Mouse (Mus musculus): ENCODE data around the gene Ncbp3. TPM values are rescaled to one million over a fixed set of nuclear protein-coding genes. Genes with fewer than 3 reads are reported as not detected.

Ncbp3 gene
- polyA plus RNA-seq, 1 experiment from 2014 or later, result 11.9 TPM

GRCm38 (mm10) chr11:73108195-73108897, 60.8 kb downstream of the Ncbp3 start:
- no peaks in the 10 kb centered on the region for H3K9me3 ChIP-seq (replicated peaks; ENCODE audit: control insufficient read depth, low read length)
- 76% methylated on average over 5 of the region's 5 CpGs for WGBS
- H3K9ac ChIP-seq (replicated peaks; ENCODE audit: low read length), result no peak overlapping the region
- no peaks in the 10 kb centered on the region for H3K4me1 ChIP-seq (ENCODE audit: control insufficient read depth, insufficient read depth, low read length)
- H3K27me3 ChIP-seq (ENCODE audit: control insufficient read depth, insufficient read depth, low read length), result no peaks in the 10 kb centered on the region
- H3K4me3 ChIP-seq (ENCODE audit: low read depth, low read length), result no peak overlapping the region
- ATAC-seq (replicated peaks; ENCODE audit: insufficient number of reproducible peaks, low FRiP score, low TSS enrichment, low read depth) (no peak), DNase-seq (ENCODE audit: low spot score) (no peak)
- H3K36me3 ChIP-seq (replicated peaks; ENCODE audit: control insufficient read depth, insufficient read depth, low read depth, low read length), result no peaks in the 10 kb centered on the region
- H3K27ac ChIP-seq (replicated peaks; ENCODE audit: low read depth, low read length), result no peak overlapping the region
- no peak overlapping the region for H3K4me2 ChIP-seq (ENCODE audit: low read depth, low read length)

GRCm38 (mm10) chr11:73108898-73109625, 61.5 kb downstream of the Ncbp3 start:
- Histone ChIP-seq H3K4me2 (ENCODE audit: low read depth, low read length) (no peak overlapping the region), H3K4me3 (ENCODE audit: low read depth, low read length) (no peak overlapping the region), H3K9ac (replicated peaks; ENCODE audit: low read length) (no peak overlapping the region), H3K27ac (replicated peaks; ENCODE audit: low read depth, low read length) (no peak overlapping the region), H3K36me3 (replicated peaks; ENCODE audit: control insufficient read depth, insufficient read depth, low read depth, low read length) (no peaks in the 10 kb centered on the region), H3K9me3 (replicated peaks; ENCODE audit: control insufficient read depth, low read length) (no peaks in the 10 kb centered on the region), H3K4me1 (ENCODE audit: control insufficient read depth, insufficient read depth, low read length) (no peaks in the 10 kb centered on the region), H3K27me3 (ENCODE audit: control insufficient read depth, insufficient read depth, low read length) (no peaks in the 10 kb centered on the region)
- WGBS, result 80% methylated on average over 14 of the region's 14 CpGs
- DNase-seq (ENCODE audit: low spot score) (no peak), ATAC-seq (replicated peaks; ENCODE audit: insufficient number of reproducible peaks, low FRiP score, low TSS enrichment, low read depth) (no peak)

GRCm38 (mm10) chr11:73109941-73110340, 62.4 kb downstream of the Ncbp3 start:
- Histone ChIP-seq H3K9me3 (replicated peaks; ENCODE audit: control insufficient read depth, low read length) (no peaks in the 10 kb centered on the region), H3K4me2 (ENCODE audit: low read depth, low read length) (no peak overlapping the region), H3K27ac (replicated peaks; ENCODE audit: low read depth, low read length) (no peak overlapping the region), H3K36me3 (replicated peaks; ENCODE audit: control insufficient read depth, insufficient read depth, low read depth, low read length) (no peaks in the 10 kb centered on the region), H3K27me3 (ENCODE audit: control insufficient read depth, insufficient read depth, low read length) (no peaks in the 10 kb centered on the region), H3K4me1 (ENCODE audit: control insufficient read depth, insufficient read depth, low read length) (no peaks in the 10 kb centered on the region), H3K9ac (replicated peaks; ENCODE audit: low read length) (no peak overlapping the region), H3K4me3 (ENCODE audit: low read depth, low read length) (no peak overlapping the region)
- no peak for ATAC-seq (replicated peaks; ENCODE audit: insufficient number of reproducible peaks, low FRiP score, low TSS enrichment, low read depth)
- no peak for DNase-seq (ENCODE audit: low spot score)
- WGBS, result 96% methylated on average over 3 of the region's 3 CpGs

GRCm38 (mm10) chr11:73111414-73111813, 63.8 kb downstream of the Ncbp3 start:
- no peak for DNase-seq (ENCODE audit: low spot score)
- H3K9ac ChIP-seq (replicated peaks; ENCODE audit: low read length), result no peak overlapping the region
- H3K27ac ChIP-seq (replicated peaks; ENCODE audit: low read depth, low read length), result no peak overlapping the region
- H3K4me2 ChIP-seq (ENCODE audit: low read depth, low read length), result no peak overlapping the region
- WGBS, result 65% methylated on average over 6 of the region's 6 CpGs
- no peaks in the 10 kb centered on the region for H3K9me3 ChIP-seq (replicated peaks; ENCODE audit: control insufficient read depth, low read length)
- no peaks in the 10 kb centered on the region for H3K36me3 ChIP-seq (replicated peaks; ENCODE audit: control insufficient read depth, insufficient read depth, low read depth, low read length)
- no peak overlapping the region for H3K4me3 ChIP-seq (ENCODE audit: low read depth, low read length)
- no peaks in the 10 kb centered on the region for H3K4me1 ChIP-seq (ENCODE audit: control insufficient read depth, insufficient read depth, low read length)
- ATAC-seq (replicated peaks; ENCODE audit: insufficient number of reproducible peaks, low FRiP score, low TSS enrichment, low read depth), result no peak
- no peaks in the 10 kb centered on the region for H3K27me3 ChIP-seq (ENCODE audit: control insufficient read depth, insufficient read depth, low read length)

GRCm38 (mm10) chr11:73126495-73126894, 78.9 kb downstream of the Ncbp3 start:
- no peak overlapping the region for H3K9ac ChIP-seq (replicated peaks; ENCODE audit: low read length)
- no peak overlapping the region for H3K27ac ChIP-seq (replicated peaks; ENCODE audit: low read depth, low read length)
- 96% methylated on average over 6 of the region's 6 CpGs for WGBS
- H3K4me2 ChIP-seq (ENCODE audit: low read depth, low read length), result no peak overlapping the region
- no peaks in the 10 kb centered on the region for H3K27me3 ChIP-seq (ENCODE audit: control insufficient read depth, insufficient read depth, low read length)
- H3K36me3 ChIP-seq (replicated peaks; ENCODE audit: control insufficient read depth, insufficient read depth, low read depth, low read length), result no peaks in the 10 kb centered on the region; the same call in 1 of the 2 replicates
- no peaks in the 10 kb centered on the region for H3K9me3 ChIP-seq (replicated peaks; ENCODE audit: control insufficient read depth, low read length)
- no peak for ATAC-seq (replicated peaks; ENCODE audit: insufficient number of reproducible peaks, low FRiP score, low TSS enrichment, low read depth)
- no peaks in the 10 kb centered on the region for H3K4me1 ChIP-seq (ENCODE audit: control insufficient read depth, insufficient read depth, low read length)
- no peak overlapping the region for H3K4me3 ChIP-seq (ENCODE audit: low read depth, low read length)
- DNase-seq (ENCODE audit: low spot score), result no peak

- no peak for ATAC-seq (replicated peaks; ENCODE audit: insufficient number of reproducible peaks, low FRiP score, low TSS enrichment, low read depth)
- Histone ChIP-seq H3K4me2 (ENCODE audit: low read depth, low read length) (no peak overlapping the region), H3K9ac (replicated peaks; ENCODE audit: low read length) (no peak overlapping the region), H3K9me3 (replicated peaks; ENCODE audit: control insufficient read depth, low read length) (no peaks in the 10 kb centered on the region), H3K4me1 (ENCODE audit: control insufficient read depth, insufficient read depth, low read length) (no peaks in the 10 kb centered on the region; the same call in 1 of the 2 replicates), H3K4me3 (ENCODE audit: low read depth, low read length) (no peak overlapping the region), H3K27me3 (ENCODE audit: control insufficient read depth, insufficient read depth, low read length) (no peaks in the 10 kb centered on the region), H3K36me3 (replicated peaks; ENCODE audit: control insufficient read depth, insufficient read depth, low read depth, low read length) (no peaks in the 10 kb centered on the region; the same call in none of the 2 replicates), H3K27ac (replicated peaks; ENCODE audit: low read depth, low read length) (no peak overlapping the region)
- WGBS, result 82% methylated on average over 7 of the region's 7 CpGs
- no peak for DNase-seq (ENCODE audit: low spot score)
Observed at GRCm38 (mm10) chr11:73131020-73131419, 83.4 kb downstream of the Ncbp3 start.

- H3K27ac ChIP-seq (replicated peaks; ENCODE audit: low read depth, low read length), result no peak overlapping the region
- H3K9me3 ChIP-seq (replicated peaks; ENCODE audit: control insufficient read depth, low read length), result no peaks in the 10 kb centered on the region
- H3K9ac ChIP-seq (replicated peaks; ENCODE audit: low read length), result no peak overlapping the region
- H3K36me3 ChIP-seq (replicated peaks; ENCODE audit: control insufficient read depth, insufficient read depth, low read depth, low read length), result no peaks in the 10 kb centered on the region; the same call in none of the 2 replicates
- WGBS, result 95% methylated on average over 6 of the region's 6 CpGs
- H3K27me3 ChIP-seq (ENCODE audit: control insufficient read depth, insufficient read depth, low read length), result no peaks in the 10 kb centered on the region
- ATAC-seq (replicated peaks; ENCODE audit: insufficient number of reproducible peaks, low FRiP score, low TSS enrichment, low read depth), result no peak
- H3K4me2 ChIP-seq (ENCODE audit: low read depth, low read length), result no peak overlapping the region
- no peaks in the 10 kb centered on the region; the same call in 1 of the 2 replicates for H3K4me1 ChIP-seq (ENCODE audit: control insufficient read depth, insufficient read depth, low read length)
- H3K4me3 ChIP-seq (ENCODE audit: low read depth, low read length), result no peak overlapping the region
- no peak for DNase-seq (ENCODE audit: low spot score)
Observed at GRCm38 (mm10) chr11:73132999-73133398, 85.4 kb downstream of the Ncbp3 start.

GRCm38 (mm10) chr11:73134222-73134621, 86.6 kb downstream of the Ncbp3 start:
- Histone ChIP-seq H3K36me3 (replicated peaks; ENCODE audit: control insufficient read depth, insufficient read depth, low read depth, low read length) (no peaks in the 10 kb centered on the region; the same call in none of the 2 replicates), H3K27me3 (ENCODE audit: control insufficient read depth, insufficient read depth, low read length) (no peaks in the 10 kb centered on the region), H3K9ac (replicated peaks; ENCODE audit: low read length) (no peak overlapping the region), H3K27ac (replicated peaks; ENCODE audit: low read depth, low read length) (no peak overlapping the region), H3K9me3 (replicated peaks; ENCODE audit: control insufficient read depth, low read length) (no peaks in the 10 kb centered on the region), H3K4me2 (ENCODE audit: low read depth, low read length) (no peak overlapping the region), H3K4me3 (ENCODE audit: low read depth, low read length) (no peak overlapping the region), H3K4me1 (ENCODE audit: control insufficient read depth, insufficient read depth, low read length) (no peaks in the 10 kb centered on the region; the same call in 1 of the 2 replicates)
- WGBS, result 91% methylated on average over 5 of the region's 5 CpGs
- DNase-seq (ENCODE audit: low spot score), result no peak
- ATAC-seq (replicated peaks; ENCODE audit: insufficient number of reproducible peaks, low FRiP score, low TSS enrichment, low read depth), result no peak
